Mouse (Mus musculus): ENCODE data around the gene Cmip. TPM values are rescaled to one million over a fixed set of nuclear protein-coding genes. Genes with fewer than 3 reads are reported as not detected.

The Cmip gene
- polyA plus RNA-seq, 2 experiments from 2014 or later = 24.3 to 32.6 TPM

DNA sequence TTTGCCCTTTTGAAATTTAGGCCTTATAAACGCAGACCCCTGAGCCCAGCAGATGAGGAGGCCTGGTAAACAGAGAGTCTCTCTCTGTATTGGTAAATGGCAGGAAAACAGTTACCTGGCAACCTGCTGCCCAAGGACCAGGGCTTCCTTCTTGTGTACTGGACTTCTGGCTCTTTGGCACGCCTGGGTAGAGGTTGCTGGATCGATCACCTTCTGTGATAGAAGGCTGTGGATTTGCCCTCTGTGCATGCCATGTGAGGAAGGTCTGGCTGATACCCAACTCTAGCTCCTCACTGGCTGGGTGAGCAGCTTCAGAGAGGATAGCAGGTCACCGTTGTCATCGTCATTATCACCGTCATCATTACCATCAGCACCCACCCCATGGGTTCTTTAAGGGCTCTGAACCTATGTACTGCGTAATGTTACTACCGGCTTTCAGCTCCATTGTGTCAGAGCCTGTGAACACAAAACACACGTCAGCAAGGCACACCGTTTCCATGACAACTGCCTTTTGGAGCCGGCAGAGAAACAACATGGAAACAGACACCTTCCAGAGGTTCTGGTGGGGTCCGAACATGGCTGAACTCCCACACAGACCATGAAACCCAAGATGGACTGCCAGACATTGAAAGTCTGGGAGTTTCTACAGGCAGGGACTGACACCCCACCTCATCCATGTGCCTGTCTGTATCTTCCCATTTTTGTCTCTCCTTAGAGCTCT, 98.4 kb downstream of the Cmip start:
- ATAC-seq = no peak

- no peak for ATAC-seq
Observed at GRCm38 (mm10) chr8:117356109-117356672, 99.3 kb downstream of the Cmip start.

GRCm38 (mm10) chr8:117357491-117358467, 100.9 kb downstream of the Cmip start:
- ATAC-seq = no peak

DNA sequence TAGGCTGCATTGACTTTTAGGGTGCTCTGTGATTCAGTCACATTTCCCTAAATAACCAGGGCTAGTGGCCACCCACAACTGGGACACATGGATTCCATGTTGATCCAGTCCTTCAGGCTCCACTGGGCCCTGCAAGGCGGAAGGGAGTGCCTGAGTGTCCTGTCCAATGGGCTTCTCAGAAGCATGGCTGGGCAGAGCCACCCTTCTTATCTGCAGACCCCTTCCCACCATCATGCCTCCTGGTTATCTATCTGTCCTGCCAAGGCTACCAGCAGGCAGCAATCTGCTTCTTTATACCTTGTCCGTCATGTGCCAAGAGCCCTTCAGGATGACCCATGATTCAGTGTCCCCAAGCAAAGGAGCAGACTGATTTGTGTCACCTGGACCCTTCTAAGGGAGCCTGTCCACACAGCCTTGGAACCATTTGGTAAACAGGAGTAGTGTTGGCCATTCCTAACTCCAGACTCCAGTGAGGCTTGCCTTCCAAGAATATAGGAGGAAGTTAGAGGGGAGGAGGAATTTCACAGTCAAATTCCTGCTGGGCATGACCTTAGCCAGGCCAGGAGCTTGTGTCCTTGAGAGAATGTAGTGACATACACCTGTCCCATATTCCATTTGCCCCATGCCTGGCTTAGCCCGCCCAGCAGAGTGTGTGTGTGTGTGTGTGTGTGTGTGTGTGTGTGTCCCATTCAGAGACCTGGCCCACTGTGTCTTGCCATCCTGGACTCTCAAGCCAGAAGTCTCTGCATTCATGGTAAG, 103.5 kb downstream of the Cmip start:
- ATAC-seq = no peak

GRCm38 (mm10) chr8:117361595-117362437, 105.0 kb downstream of the Cmip start:
- ATAC-seq = no peak

GRCm38 (mm10) chr8:117362438-117362726, 105.5 kb downstream of the Cmip start:
- no peak for ATAC-seq

GRCm38 (mm10) chr8:117363291-117363690, 106.4 kb downstream of the Cmip start:
- ATAC-seq = no peak

DNA sequence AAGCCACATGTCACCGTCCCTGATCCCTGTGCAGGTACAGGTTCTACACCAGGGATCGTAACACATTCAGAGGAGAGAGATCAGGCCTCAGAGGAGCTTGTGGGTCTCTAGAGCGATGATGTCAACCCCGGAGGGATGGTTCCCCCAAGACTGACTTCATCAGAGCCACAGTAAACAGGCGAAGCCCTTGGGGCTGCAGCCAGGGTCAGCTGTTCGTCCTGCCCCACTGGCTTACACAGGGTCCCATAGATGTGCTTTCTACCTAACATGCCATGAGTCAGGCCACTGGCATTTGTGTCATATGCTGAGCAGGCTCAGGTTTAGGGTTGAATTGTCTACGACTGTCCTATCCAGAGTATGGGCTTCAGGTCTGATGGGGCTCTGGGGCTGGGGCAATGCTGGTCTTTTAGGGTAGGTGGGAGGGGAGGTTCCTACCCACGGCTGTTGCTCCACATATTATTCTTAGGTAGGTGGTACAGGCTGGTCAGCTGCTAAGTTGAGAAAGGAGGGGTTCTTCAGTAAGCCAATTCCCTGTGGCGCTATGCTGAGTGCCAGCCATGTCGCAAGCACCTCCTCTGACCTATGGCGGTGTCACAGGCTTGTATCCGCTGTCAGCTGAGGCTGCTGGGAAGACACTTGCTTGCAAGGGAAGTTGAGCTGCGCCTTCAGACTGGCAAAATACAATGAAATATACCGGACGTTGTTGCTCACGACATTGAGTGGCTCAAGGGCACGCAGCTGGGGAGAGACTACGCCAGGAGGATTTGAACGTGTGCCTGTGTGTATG, 107.7 kb downstream of the Cmip start:
- no peak for ATAC-seq

- no peak for ATAC-seq
Observed at GRCm38 (mm10) chr8:117366475-117366874, 109.6 kb downstream of the Cmip start.

DNA sequence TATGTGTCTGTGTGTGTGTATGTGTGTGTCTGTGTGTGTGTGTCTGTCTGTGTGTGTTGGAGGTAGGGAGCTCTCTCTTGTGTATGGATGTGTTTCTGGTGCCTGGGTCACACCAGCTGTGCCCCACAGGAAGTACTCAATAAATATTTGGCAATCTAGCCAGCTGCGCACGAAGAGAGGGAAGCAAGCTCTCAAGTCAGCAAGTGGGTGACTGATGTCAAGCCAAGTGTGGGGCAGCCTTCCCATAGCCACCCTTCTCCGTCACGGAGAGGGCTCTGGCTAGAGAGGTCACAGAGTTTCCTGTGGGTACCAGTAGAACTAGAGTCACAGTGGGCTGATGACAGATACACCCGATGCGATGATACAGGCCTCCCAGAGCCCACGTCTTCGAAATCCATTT, 110.6 kb downstream of the Cmip start:
- ATAC-seq = no peak

- ATAC-seq = no peak
Observed at GRCm38 (mm10) chr8:117368781-117369180, 111.9 kb downstream of the Cmip start.

DNA sequence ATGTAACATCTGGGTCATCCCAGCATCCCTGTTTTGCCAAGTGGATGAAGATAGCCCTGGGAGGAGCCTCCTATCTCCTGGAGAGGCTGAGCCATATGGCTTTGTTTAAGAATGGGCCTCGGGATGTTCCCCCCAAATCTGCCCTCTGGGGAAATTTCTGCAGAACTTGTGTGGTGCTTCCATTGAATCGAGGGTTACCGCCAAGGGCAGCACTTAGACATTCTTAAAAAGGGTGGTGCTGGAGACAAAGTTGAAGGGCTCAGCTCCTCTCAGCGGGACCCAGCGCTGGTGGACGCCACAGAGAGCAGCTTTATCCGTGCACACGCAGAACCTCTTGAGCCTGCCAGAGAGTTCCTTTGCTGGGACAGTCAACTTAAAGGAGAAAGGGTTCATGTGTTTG, 113.1 kb downstream of the Cmip start:
- no peak for ATAC-seq

- ATAC-seq = no peak
Observed at GRCm38 (mm10) chr8:117371189-117371588, 114.3 kb downstream of the Cmip start.

- no peak for ATAC-seq
Observed at GRCm38 (mm10) chr8:117372070-117372469, 115.2 kb downstream of the Cmip start.

DNA sequence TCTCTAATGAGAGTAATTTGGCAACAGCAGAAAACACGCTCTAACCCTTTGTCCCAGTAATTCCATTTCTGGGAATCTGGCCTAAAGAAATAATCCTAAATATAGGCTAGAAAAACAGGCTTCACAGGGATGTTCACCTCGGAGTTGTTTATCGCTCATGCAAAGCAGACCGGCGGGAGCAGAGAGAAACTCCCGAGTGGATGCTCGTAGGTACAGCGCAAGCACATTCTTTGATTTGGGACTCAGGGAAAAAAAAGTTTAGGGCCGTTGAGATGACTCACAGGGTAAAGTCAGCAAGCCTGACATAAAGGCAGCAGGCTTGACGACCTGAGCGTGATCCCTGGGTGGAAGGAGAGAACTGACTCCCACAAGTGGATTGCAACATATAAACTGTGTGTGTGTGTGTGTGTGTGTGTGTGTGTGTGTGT, 116.2 kb downstream of the Cmip start:
- ATAC-seq = no peak

DNA sequence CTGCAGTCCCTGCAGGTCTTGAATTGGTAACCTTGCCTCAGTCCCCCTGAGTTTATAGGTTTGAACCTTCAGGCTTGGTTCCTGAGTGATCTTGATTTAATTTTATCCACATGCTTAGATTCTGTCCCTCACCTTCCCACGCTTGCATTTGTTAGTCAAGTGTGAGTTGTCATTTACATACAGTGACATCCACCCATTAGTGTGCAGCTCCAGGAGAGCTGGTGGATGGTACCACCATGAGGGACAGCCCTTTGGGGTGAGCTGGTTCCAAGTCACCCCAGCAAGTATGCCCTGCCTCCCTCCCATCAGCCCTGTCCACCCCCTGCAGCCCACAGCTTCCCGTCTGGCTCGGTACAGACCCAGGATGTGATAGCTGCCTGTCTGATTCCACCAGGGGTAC, 117.2 kb downstream of the Cmip start:
- ATAC-seq = no peak

DNA sequence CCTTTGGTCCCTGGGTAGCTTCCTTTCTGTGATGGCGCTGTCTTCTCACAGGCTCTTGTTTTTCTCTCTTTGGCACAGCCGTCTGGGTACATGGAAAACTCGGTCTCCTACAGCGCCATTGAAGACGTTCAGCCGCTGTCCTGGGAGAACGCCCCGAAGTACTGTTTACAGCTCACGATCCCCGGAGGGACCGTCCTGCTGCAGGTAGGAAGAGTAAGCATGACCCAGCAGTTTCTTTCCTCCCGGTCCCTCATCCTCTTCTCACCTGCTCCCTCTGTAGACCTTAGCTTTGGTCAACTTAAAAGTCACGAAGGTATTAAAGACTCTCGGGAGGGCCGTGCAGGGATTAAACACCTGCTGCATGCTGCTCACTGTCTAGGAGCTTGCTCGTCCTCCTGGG, 120.1 kb downstream of the Cmip start:
- ATAC-seq = no peak

DNA sequence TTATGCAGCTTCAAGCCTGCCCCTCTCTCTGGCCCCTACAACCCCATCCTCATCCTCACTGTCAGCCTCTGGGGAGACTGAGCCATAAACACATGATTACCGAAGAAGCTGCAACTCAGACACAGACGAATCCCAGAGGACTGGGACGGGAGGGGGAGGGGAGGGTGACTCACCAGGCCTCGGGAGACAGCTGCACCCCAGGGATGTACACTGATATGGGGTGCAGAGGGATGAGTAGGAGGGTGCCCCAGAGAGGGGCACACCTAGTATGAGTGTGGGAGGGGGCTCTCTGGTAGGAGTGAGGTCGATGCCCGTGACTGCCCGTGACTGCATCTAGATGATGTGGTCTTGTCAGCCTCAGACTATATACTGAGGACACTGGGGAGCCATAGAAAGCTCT, 121.8 kb downstream of the Cmip start:
- ATAC-seq = no peak

GRCm38 (mm10) chr8:117379131-117379530, 122.3 kb downstream of the Cmip start:
- no peak for ATAC-seq

DNA sequence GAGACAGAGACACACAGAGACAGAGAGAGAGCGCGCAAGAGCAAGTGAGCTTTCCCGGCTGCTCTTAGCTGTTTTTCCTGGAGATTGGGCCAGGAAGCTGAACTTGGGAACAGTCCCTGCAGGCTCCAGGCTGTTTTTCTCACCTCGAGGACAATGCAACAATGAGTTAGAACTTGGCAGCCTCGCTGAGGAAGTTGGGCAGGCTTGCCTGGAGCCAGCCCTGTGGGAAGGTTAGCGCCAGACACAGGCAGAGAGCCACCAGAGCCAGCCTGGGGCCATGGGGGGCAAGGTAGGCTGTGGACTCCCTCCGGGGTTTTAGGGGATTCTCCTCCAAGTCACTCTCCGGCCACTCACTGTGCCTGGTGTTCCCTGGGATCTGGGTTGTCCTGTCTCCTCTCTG, 123.9 kb downstream of the Cmip start:
- no peak for ATAC-seq

- ATAC-seq = no peak
Observed at GRCm38 (mm10) chr8:117386142-117386541, 129.3 kb downstream of the Cmip start.
